Mouse (Mus musculus): Measurements from ENCODE around the gene Stk39. TPM values are rescaled to one million over a fixed set of nuclear protein-coding genes. Genes with fewer than 3 reads are reported as not detected.

Stk39 gene
- polyA plus RNA-seq, 1 experiment = not detected

DNA sequence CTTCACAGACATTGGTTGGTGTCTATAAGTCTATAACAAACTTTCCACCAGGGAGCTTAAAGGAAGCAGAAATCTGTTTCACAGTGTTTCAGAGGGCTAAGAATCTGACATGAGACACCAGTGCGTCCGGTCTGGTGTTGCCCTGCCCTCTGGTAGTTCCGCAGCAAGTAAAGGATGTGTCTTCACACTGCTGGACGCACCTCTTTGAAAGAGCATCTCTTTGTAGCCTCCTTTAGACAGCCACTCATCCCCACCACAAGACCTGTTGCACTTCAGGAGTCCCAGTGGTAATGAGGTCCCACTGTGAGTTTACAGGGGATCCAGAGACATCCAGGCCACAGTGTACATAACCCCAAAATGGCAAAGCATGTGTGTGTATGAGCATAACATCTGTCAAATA, 88.1 kb downstream of the Stk39 start:
- no peak for TF ChIP-seq GATA1 (IDR thresholded peaks at IDR 0.05; ENCODE audit: low read length)

DNA sequence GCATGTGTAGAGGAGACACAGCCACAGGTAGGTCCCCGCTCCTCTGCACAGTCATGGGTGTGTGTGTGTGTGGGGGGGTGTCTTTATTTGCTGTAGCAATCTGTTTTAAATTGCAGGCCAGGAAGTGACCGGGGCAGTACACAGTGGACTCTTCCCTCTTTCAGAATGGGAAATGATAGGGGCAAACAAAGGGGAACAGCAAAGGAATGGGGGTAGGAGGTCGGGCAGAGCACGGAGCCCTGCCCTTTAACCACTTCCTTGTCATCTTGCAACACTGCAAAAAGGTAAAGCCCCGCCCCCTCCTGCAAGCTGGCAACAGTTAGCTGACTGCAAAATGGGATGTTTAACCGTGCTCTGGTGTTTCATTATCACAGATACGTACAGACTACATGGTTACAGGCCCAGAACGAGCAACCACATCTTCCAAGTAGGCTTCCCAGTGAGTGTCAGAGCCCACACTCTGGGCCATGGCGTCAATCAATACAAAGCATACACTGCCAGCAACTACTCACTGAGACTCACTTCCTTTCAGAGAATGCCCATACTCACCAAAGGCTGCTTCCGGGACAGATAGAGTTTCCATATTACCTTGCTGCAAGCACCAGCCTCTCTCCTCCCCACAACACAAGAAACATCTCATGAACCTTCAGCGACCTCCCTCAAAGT, 89.5 kb downstream of the Stk39 start:
- TF ChIP-seq GATA1 (IDR thresholded peaks at IDR 0.05; ENCODE audit: low read length) = no peak

DNA sequence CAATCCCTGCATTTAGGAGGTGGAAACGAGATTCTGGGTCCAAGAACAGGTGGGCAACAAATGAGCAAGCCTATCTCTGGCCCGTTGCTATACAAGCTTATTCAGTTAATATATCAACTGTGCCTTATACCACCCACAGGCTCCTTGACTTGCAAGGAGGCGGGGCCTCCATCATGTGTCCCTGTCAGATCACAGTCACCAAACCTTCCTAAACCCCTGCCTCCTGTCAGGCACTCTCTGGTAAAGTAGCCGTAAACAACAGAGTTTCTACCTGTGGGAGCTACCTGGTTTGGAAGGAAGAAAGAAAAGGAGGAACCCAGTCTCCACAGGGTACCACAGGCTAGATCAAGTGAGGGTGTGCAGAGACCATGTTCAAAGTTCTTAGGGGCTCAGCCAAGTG, 90.2 kb downstream of the Stk39 start:
- no peak for TF ChIP-seq GATA1 (IDR thresholded peaks at IDR 0.05; ENCODE audit: low read length)

DNA sequence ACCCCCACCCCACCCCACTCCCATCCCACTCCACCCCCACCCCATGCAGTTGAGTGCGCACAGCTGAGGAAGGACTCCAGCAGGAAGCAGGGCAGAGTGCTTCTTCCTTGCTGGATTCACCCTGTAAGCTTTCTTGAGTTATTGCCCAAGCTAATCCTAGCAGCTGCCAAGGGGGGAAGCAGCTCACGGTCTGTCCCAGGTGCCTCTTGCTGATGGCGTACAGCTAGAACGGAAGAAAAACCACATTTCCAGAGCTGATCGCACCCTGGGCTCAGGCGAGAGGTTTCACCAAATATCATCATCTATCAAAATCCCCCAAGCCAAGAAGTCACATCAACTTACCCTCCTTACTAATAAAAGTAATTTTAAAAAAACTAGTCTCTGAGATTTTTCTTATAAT, 90.9 kb downstream of the Stk39 start:
- no peak for TF ChIP-seq GATA1 (IDR thresholded peaks at IDR 0.05; ENCODE audit: low read length)

DNA sequence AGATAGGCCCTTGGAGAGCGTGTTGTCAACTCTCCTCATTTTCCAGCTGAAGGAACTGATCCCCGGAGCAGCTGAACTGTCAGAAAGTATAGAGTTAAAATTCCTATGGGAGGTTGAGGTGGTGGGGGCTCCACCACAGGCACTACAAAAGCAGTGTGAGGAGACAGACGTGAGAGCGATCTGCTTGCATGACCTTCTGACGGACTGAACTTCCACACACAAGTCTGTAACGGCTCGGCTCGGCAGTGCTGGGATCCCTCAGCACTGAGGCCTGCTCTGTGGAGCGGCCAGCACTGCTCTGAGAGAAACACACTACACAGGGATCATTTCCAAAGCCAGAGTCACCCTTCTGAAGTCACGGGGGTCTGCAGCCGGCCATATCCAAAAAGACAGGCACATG, 92.4 kb downstream of the Stk39 start:
- no peak for TF ChIP-seq GATA1 (IDR thresholded peaks at IDR 0.05; ENCODE audit: low read length)

DNA sequence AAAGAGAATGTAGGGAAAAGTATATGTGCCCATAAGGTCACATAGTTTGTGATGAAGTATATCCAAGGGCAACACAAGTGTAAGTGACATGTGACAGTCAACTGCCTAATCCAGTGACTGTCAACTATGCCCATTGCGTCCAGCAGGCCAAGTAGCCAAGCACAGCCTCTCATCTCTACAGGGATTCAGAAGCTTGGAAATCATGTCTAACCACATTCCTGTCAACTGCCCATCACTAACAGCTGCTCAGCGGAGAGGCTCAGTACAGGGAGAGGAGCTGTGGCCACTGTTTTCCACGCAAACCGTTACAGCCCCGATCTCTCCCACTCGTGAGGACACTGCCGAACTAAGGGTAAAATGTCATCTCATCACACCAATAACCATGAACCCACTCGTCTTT, 93.7 kb downstream of the Stk39 start:
- TF ChIP-seq GATA1 (IDR thresholded peaks at IDR 0.05; ENCODE audit: low read length) = no peak

DNA sequence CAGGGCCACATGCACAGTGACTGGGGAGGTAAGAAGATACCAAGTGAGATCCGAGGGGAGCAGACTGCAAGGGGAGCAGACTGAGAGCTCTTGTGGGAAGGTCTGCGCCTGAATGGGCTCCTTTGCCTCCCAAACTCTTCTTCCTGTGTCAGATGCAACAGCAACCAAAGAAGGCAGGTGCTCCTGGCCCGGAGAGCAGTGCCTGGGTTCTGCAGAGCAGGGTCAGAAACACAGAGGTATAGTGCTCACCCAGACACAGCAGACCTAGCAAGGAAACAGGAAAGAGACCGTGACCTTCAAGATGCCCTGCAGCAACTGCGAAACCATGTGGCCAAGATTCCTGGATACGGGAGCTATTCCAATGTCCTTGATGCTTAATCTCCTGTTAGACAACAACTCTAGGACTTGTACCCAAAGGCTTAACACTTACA, 94.8 kb downstream of the Stk39 start:
- TF ChIP-seq GATA1 (IDR thresholded peaks at IDR 0.05; ENCODE audit: low read length) = no peak

DNA sequence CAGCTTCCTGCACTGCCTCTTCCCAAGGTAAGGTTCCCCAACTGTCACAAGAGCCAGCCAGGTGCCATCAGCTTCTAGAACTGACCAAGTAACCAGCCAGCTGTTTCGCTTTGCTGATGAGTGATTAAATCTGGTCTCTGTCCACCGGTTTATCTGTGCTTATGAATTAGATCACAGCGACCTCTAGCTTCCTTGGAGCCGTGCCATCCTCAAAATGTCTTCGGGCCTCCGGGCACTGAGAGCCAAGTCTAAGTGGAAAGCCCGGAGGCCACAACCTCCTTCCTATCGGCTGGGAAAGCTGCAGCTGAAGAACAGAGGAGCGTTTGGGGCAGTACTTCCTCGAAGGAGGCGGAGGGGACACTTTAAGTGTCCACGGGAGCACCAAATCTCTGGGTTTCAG, 95.4 kb downstream of the Stk39 start:
- TF ChIP-seq GATA1 (IDR thresholded peaks at IDR 0.05; ENCODE audit: low read length) = no peak

DNA sequence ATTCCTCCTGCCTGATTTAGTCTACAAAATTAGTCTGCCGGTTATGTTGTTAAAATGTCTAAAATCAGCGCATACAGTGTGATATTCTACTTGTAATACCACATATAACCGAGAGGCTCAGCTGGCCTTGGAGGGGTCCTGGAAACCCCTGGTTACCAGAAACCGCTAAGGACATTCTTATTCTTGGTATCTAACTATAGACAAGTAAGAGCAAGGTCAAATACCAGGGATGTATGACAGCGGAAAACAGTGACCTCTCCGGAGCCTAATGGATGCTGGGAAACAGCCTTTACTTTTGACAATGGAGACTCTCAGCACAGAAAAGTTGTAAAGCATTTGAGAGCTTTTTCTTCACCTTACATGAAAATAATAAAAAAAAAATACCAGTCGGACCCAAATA, 97.9 kb downstream of the Stk39 start:
- TF ChIP-seq GATA1 (IDR thresholded peaks at IDR 0.05; ENCODE audit: low read length) = no peak

DNA sequence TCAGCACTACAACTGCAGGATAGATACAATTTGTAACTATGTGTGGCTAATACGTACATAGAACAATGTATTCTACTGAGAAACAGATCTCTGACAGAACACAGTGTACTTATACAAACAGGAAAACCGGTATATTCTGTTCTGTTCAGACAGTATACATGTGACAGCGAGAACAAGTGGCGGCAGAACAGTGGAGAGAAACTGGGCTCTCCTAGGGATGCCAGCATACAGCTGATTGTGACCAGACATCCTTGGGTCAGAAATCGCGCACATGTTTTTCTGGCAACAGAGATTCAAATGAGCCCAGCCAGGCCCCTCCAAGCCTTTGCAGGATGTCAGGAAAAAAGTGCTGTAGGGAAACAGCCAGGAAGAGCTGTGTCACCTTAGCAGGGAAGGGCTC, 100.2 kb downstream of the Stk39 start:
- TF ChIP-seq GATA1 (IDR thresholded peaks at IDR 0.05; ENCODE audit: low read length) = no peak

DNA sequence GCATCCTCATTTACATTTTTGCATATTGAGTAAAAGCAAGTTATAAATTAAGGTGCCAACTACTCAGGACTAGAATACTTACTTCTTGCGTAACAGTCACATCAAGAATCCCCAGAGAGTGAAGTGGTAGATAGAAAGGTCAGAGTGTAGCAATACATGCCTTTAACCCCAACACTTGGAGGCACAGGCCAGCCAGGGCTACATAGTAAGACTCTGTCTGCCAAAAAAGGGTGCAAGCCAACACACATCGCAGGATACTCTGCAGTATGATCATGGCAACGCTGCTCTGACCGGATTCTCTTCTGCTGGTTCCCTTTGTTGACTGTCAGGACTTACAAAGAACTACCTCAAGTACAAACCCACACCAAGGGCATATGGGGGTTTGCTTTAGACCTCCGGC, 101.7 kb downstream of the Stk39 start:
- TF ChIP-seq GATA1 (IDR thresholded peaks at IDR 0.05; ENCODE audit: low read length) = no peak

DNA sequence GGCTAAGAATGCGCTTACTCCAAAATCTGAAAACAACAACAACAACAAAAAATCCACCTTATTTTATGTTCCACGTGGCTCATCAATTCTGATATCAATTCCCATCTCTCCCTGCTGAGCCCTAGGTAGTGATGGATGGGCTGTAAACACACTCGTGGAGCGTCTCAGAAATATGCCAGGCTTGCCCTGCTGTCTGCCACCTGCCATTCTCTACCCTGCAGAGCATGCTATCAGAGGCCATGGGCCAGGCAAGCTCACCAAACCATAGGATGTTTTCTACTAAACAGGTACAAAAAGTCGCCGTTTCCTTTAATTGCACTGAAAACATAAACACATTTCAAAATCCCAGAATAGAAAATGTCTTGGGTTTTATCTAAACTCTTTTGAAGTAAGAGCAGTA, 103.0 kb downstream of the Stk39 start:
- no peak for TF ChIP-seq GATA1 (IDR thresholded peaks at IDR 0.05; ENCODE audit: low read length)

DNA sequence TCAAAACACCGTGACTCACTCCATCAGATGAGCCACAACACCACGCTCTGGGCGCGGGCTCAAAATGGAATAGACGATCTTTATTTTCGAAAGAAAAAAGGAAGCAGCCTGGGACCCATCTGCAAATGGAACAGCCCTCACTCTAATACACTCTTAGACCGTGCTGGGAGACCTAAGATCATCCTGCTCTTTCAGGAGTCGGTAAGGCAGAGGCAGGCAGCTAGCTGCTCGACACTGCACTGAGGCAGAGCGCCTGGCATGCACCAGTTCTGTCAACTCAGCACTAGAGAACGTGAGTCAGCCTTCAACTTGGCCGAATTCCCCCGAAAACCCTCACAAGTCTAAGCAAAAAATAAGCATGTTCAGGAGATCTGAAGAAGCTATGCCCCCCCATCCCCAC, 104.1 kb downstream of the Stk39 start:
- TF ChIP-seq GATA1 (IDR thresholded peaks at IDR 0.05; ENCODE audit: low read length) = no peak

DNA sequence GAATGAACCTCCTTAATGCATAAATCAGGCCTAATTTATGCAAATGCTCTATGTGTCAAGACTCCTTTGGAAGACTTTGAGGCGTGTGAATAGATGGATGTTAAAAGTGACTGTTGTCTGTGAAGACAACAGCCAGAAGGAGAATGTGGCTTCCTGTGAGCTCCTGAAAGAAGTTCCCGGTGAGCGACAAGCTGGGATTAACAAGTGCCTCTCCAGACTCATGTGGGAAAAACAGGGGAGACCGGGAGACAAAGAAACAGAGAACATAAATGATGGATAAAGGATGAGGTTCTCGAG, 105.2 kb downstream of the Stk39 start:
- no peak for TF ChIP-seq GATA1 (IDR thresholded peaks at IDR 0.05; ENCODE audit: low read length)

DNA sequence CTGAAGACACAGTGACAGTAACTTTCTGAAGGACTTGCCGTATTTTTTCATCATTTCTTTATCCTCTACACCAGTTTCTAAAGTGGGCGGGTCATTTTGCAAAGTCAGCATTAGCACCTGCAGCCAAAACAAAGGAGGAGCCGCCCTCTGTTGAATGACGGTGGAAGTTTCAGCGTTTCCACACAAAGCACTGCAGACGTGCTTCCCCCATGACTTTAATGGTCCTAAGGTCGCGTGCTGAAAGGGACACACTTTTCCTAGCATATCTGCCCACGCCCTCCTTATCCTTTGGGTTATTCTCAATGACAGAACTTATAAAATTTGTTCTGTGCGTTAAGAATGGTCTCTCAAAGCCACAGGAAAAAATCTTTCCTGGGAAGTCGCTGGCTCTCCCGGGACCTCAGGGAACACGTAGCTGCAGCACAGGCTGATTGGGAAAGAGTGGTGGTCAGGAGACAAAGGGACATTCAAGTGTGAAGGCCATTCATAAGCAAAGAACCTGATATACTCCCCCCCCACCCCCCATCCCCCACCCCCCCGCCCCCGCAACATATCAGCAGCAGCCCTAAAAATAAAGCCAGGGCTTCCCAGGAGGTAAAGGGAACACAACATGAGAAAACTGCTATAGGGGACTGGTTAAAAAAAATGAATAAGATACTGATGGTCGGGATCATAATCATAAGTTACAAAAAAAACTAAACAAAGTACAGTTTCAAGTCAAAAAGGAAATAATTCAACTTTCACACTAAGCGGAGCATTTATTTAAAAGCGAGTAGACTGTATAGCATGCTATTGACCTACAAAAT, 105.8 kb downstream of the Stk39 start:
- TF ChIP-seq GATA1 (IDR thresholded peaks at IDR 0.05; ENCODE audit: low read length) = no peak

DNA sequence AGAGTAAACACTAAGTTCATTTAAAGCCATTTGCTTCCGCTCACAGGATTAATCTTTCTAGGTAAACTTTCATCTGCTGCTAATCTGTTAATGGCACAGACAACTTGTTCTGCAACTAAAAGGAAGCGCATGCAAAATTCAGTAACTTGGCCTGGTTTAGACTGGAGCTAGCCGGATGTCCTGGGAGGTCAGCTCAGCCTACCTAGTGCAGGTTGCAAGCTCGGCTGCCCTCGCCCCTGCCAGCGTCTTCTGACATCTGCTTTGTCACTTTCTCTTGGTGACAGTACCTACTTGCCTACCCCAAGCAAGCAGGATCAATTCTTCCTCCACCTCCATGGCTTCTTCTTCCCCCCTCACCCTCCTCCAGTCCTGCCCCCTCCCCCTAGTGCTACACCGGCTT, 106.6 kb downstream of the Stk39 start:
- TF ChIP-seq GATA1 (IDR thresholded peaks at IDR 0.05; ENCODE audit: low read length) = no peak

DNA sequence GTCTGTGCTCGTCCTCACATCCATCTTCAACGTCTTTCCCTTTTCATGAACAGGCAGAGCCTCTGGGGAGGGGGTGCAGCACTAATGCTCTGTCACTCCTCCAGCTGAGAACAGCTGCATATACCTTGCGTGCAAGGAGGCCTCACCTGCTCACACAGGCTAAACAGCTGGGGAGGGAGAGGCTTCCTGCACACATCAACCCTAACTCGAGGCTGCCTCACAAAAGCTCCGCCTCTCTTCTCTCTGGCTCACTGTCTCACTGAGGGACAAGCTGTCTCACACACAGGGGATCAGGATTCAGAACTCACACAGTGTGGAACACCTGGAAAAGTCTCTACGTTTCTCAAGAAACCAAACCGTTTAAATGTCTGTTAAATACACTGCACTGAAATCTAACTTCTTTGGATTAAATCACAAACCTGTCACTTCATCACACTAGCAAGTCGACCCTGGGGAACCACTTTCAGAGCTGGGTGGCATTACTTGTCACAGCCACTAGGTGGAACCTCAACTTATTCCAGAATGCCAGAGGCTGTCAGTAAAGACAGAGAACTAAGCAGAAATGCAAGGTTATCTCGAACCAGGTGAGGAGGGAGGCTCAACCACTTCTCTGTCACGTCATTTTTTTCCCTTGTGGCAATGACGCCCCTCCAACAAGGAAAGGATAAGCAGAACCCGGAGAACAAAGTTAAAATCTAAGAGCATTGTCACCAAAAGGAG, 107.7 kb downstream of the Stk39 start:
- TF ChIP-seq GATA1 (IDR thresholded peaks at IDR 0.05; ENCODE audit: low read length) = no peak

All from G1E-ER4 (cell line).